44 mouse cellular contexts compared by ENCODE assay signal in the genomic region with DNA sequence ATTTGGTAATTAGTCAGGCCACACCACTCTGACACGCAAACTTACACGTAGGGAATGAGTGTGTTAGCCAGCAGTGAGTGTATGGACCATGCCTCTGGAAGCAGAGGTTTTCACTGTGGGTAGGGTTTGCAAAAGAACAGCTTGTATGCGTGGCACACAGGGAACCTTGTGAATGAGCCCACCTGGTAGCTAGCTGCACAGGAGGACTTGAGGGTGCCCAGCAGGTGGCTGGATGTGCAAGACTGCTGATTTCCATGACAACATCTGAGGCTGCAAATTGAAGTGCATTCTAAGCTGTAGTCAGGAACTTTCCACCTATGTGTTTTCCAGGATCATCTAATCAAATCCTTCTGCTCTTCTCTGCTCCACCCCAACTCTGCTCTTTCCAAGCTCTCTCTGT. TPM values are rescaled to one million over a fixed set of nuclear protein-coding genes. Genes with fewer than 3 reads are reported as not detected.
"Had no signal": no experiment of that assay in that cellular context is flagged by ENCODE, and none has a peak within 500 bp of the region (broad histone marks: within the 10 kb centered on the region; RNA-seq: fewer than 3 reads in every experiment).

No protein-coding gene starts in this region.

- DNase-seq: gastrocnemius, postnatal 25 days; heart, adult 18-20 months; heart, postnatal 10 days; heart, postnatal 4 days; kidney, adult 11 months; kidney, adult 2 months; kidney, adult 9 months; kidney, postnatal 14 days; kidney, postnatal 36 days; layer of hippocampus, adult 9-11 months; layer of hippocampus, postnatal 36 days; left cerebral cortex, postnatal 4 days had no signal

- ATAC-seq: hindbrain, embryonic 16.5 days; intestine, embryonic 16.5 days; liver, embryonic 12.5 days had no signal

- H3K9me3 ChIP-seq: heart, embryonic 10.5 days; hindbrain, embryonic 10.5 days; hindbrain, embryonic 12.5 days; kidney, embryonic 15.5 days; limb, embryonic 13.5 days; limb, embryonic 15.5 days; liver, embryonic 12.5 days had no signal

- H3K9ac ChIP-seq: heart, embryonic 12.5 days; hindbrain, embryonic 12.5 days; hindbrain, embryonic 14.5 days; kidney, embryonic 15.5 days; limb, embryonic 13.5 days; limb, embryonic 15.5 days; liver, embryonic 12.5 days; liver, embryonic 14.5 days had no signal

- H3K27ac ChIP-seq: heart, embryonic 10.5 days; hindbrain, embryonic 10.5 days; hindbrain, embryonic 12.5 days; hindbrain, embryonic 14.5 days; kidney, embryonic 15.5 days; kidney, postnatal 0 days; limb, embryonic 13.5 days; limb, embryonic 15.5 days; liver, embryonic 12.5 days; liver, embryonic 14.5 days had no signal

- H3K4me3 ChIP-seq: heart, embryonic 10.5 days; heart, embryonic 12.5 days; hindbrain, embryonic 10.5 days; hindbrain, embryonic 12.5 days; kidney, embryonic 15.5 days; limb, embryonic 13.5 days; limb, embryonic 15.5 days; liver, embryonic 12.5 days had no signal

- H3K36me3 ChIP-seq: heart, embryonic 10.5 days; heart, embryonic 12.5 days; hindbrain, embryonic 10.5 days; hindbrain, embryonic 12.5 days; kidney, embryonic 15.5 days; limb, embryonic 13.5 days; limb, embryonic 15.5 days; liver, embryonic 12.5 days had no signal

- H3K4me1 ChIP-seq: heart, embryonic 10.5 days; kidney, embryonic 15.5 days; limb, embryonic 15.5 days; liver, embryonic 12.5 days had no signal

RNA-seq across cellular contexts. Expression of a gene that starts 7.6 kb away (rescaled TPM):
- total RNA-seq: gastrocnemius, adult 8-10 months; gastrocnemius, postnatal 25 days; gastrocnemius, postnatal 4 days; granulocyte monocyte progenitor cell, adult 5-6 weeks; heart, adult 18-20 months; heart, adult 8-10 months; heart, postnatal 10 days; heart, postnatal 25 days; heart, postnatal 4 days; layer of hippocampus, adult 18-20 months; layer of hippocampus, adult 8-10 months; layer of hippocampus, postnatal 14 days; layer of hippocampus, postnatal 36 days; left cerebral cortex, adult 18-20 months; left cerebral cortex, adult 8-10 months; left cerebral cortex, postnatal 10 days; left cerebral cortex, postnatal 25 days; left cerebral cortex, postnatal 4 days; liver, adult 2 months had no signal
- polyA plus RNA-seq: heart, embryonic 10.5 days; heart, embryonic 12.5 days; heart, embryonic 14.5 days; heart, embryonic 16.5 days; hindbrain, embryonic 10.5 days; hindbrain, embryonic 12.5 days; hindbrain, embryonic 14.5 days; hindbrain, embryonic 16.5 days; intestine, embryonic 14.5 days; intestine, embryonic 16.5 days; kidney, adult 2 months; kidney, embryonic 15.5 days; kidney, postnatal 0 days; large intestine, adult 2 months; limb, embryonic 11.5 days; limb, embryonic 13.5 days; limb, embryonic 15.5 days; liver, adult 2 months; liver, embryonic 12.5 days; liver, embryonic 14.5 days; liver, embryonic 16.5 days had no signal

RNA-seq across cellular contexts. Expression of a gene that starts 19.0 kb away (rescaled TPM):
- total RNA-seq: gastrocnemius, adult 8-10 months; gastrocnemius, postnatal 25 days; gastrocnemius, postnatal 4 days; granulocyte monocyte progenitor cell, adult 5-6 weeks; heart, adult 18-20 months; heart, adult 8-10 months; heart, postnatal 10 days; heart, postnatal 25 days; heart, postnatal 4 days; layer of hippocampus, adult 18-20 months; layer of hippocampus, adult 8-10 months; layer of hippocampus, postnatal 14 days; layer of hippocampus, postnatal 36 days; left cerebral cortex, adult 18-20 months; left cerebral cortex, adult 8-10 months; left cerebral cortex, postnatal 10 days; left cerebral cortex, postnatal 25 days; left cerebral cortex, postnatal 4 days; liver, adult 2 months had no signal
- polyA plus RNA-seq: heart, embryonic 10.5 days; heart, embryonic 12.5 days; heart, embryonic 14.5 days; heart, embryonic 16.5 days; hindbrain, embryonic 10.5 days; hindbrain, embryonic 12.5 days; hindbrain, embryonic 14.5 days; hindbrain, embryonic 16.5 days; intestine, embryonic 14.5 days; intestine, embryonic 16.5 days; kidney, adult 2 months; kidney, embryonic 15.5 days; kidney, postnatal 0 days; large intestine, adult 2 months; limb, embryonic 11.5 days; limb, embryonic 13.5 days; limb, embryonic 15.5 days; liver, adult 2 months; liver, embryonic 12.5 days; liver, embryonic 14.5 days; liver, embryonic 16.5 days had no signal

RNA-seq across cellular contexts. Expression of a gene that starts 19.6 kb away (rescaled TPM):
- total RNA-seq: gastrocnemius, adult 8-10 months; gastrocnemius, postnatal 25 days; gastrocnemius, postnatal 4 days; granulocyte monocyte progenitor cell, adult 5-6 weeks; heart, adult 18-20 months; heart, adult 8-10 months; heart, postnatal 10 days; heart, postnatal 25 days; heart, postnatal 4 days; layer of hippocampus, adult 18-20 months; layer of hippocampus, adult 8-10 months; layer of hippocampus, postnatal 14 days; layer of hippocampus, postnatal 36 days; left cerebral cortex, adult 18-20 months; left cerebral cortex, adult 8-10 months; left cerebral cortex, postnatal 10 days; left cerebral cortex, postnatal 25 days; left cerebral cortex, postnatal 4 days; liver, adult 2 months had no signal
- polyA plus RNA-seq: heart, embryonic 10.5 days; heart, embryonic 12.5 days; heart, embryonic 14.5 days; heart, embryonic 16.5 days; hindbrain, embryonic 10.5 days; hindbrain, embryonic 12.5 days; hindbrain, embryonic 14.5 days; hindbrain, embryonic 16.5 days; intestine, embryonic 14.5 days; intestine, embryonic 16.5 days; kidney, adult 2 months; kidney, embryonic 15.5 days; kidney, postnatal 0 days; large intestine, adult 2 months; limb, embryonic 11.5 days; limb, embryonic 13.5 days; limb, embryonic 15.5 days; liver, adult 2 months; liver, embryonic 12.5 days; liver, embryonic 14.5 days; liver, embryonic 16.5 days had no signal

RNA-seq across cellular contexts. Expression of a gene that starts 36.3 kb away (rescaled TPM):
- total RNA-seq: gastrocnemius, adult 8-10 months; gastrocnemius, postnatal 25 days; gastrocnemius, postnatal 4 days; granulocyte monocyte progenitor cell, adult 5-6 weeks; heart, adult 18-20 months; heart, adult 8-10 months; heart, postnatal 10 days; heart, postnatal 25 days; heart, postnatal 4 days; layer of hippocampus, adult 18-20 months; layer of hippocampus, adult 8-10 months; layer of hippocampus, postnatal 14 days; layer of hippocampus, postnatal 36 days; left cerebral cortex, adult 18-20 months; left cerebral cortex, adult 8-10 months; left cerebral cortex, postnatal 10 days; left cerebral cortex, postnatal 25 days; left cerebral cortex, postnatal 4 days; liver, adult 2 months had no signal
- polyA plus RNA-seq: heart, embryonic 12.5 days; heart, embryonic 14.5 days; heart, embryonic 16.5 days; hindbrain, embryonic 10.5 days; hindbrain, embryonic 12.5 days; hindbrain, embryonic 14.5 days; hindbrain, embryonic 16.5 days; intestine, embryonic 14.5 days; intestine, embryonic 16.5 days; kidney, adult 2 months; kidney, embryonic 15.5 days; kidney, postnatal 0 days; large intestine, adult 2 months; limb, embryonic 11.5 days; limb, embryonic 13.5 days; limb, embryonic 15.5 days; liver, adult 2 months; liver, embryonic 12.5 days; liver, embryonic 14.5 days; liver, embryonic 16.5 days had no signal

RNA-seq across cellular contexts. Expression of a gene that starts 42.8 kb away (rescaled TPM):
- total RNA-seq: gastrocnemius, adult 8-10 months; gastrocnemius, postnatal 25 days; gastrocnemius, postnatal 4 days; granulocyte monocyte progenitor cell, adult 5-6 weeks; heart, adult 18-20 months; heart, adult 8-10 months; heart, postnatal 10 days; heart, postnatal 25 days; heart, postnatal 4 days; layer of hippocampus, adult 18-20 months; layer of hippocampus, adult 8-10 months; layer of hippocampus, postnatal 14 days; layer of hippocampus, postnatal 36 days; left cerebral cortex, adult 18-20 months; left cerebral cortex, adult 8-10 months; left cerebral cortex, postnatal 10 days; left cerebral cortex, postnatal 25 days; left cerebral cortex, postnatal 4 days; liver, adult 2 months had no signal
- polyA plus RNA-seq: heart, embryonic 10.5 days; heart, embryonic 12.5 days; heart, embryonic 14.5 days; heart, embryonic 16.5 days; hindbrain, embryonic 10.5 days; hindbrain, embryonic 12.5 days; hindbrain, embryonic 14.5 days; hindbrain, embryonic 16.5 days; intestine, embryonic 14.5 days; intestine, embryonic 16.5 days; kidney, adult 2 months; kidney, embryonic 15.5 days; kidney, postnatal 0 days; large intestine, adult 2 months; limb, embryonic 11.5 days; limb, embryonic 13.5 days; limb, embryonic 15.5 days; liver, adult 2 months; liver, embryonic 12.5 days; liver, embryonic 14.5 days; liver, embryonic 16.5 days had no signal
